Mouse (Mus musculus) liver, embryonic 12.5 days (tissue): ENCODE measurements around the gene Lrrn1. TPM values are rescaled to one million over a fixed set of nuclear protein-coding genes. Genes with fewer than 3 reads are reported as not detected.

Experiments
- ATAC-seq: fragments of 200-750 bp; cut with Nextera tagmentation; 2 replicates; pipeline ENCODE4 v1.8.0; 2017; ENCODE audit warnings: moderate number of reproducible peaks, mild to moderate bottlenecking, moderate library complexity
- H3K27ac ChIP-seq: fragments of 300-500 bp; sonication (generic); 2 replicates; pipeline ENCODE4 v1.5.1; 2016; ENCODE audit warnings: mild to moderate bottlenecking
- H3K27me3 ChIP-seq: fragments of 300-500 bp; sonication (generic); replicated peaks from 2 replicates; pipeline ENCODE4 v1.6.1; 2016; ENCODE audit warnings: mild to moderate bottlenecking, moderate library complexity
- H3K36me3 ChIP-seq: fragments of 300-500 bp; sonication (generic); 2 replicates; pipeline ENCODE4 v1.6.1; 2016; ENCODE audit warnings: mild to moderate bottlenecking, moderate library complexity
- H3K4me1 ChIP-seq: fragments of 300-500 bp; sonication (generic); 2 replicates; pipeline ENCODE4 v1.6.1; 2016
- H3K4me2 ChIP-seq: fragments of 300-500 bp; sonication (generic); 2 replicates; pipeline ENCODE4 v1.6.1; 2016; ENCODE audit warnings: mild to moderate bottlenecking, moderate library complexity
- H3K4me3 ChIP-seq: fragments of 300-500 bp; sonication (generic); 2 replicates; pipeline ENCODE4 v1.5.1; 2016; ENCODE audit warnings: mild to moderate bottlenecking, moderate library complexity
- H3K9ac ChIP-seq: fragments of 300-500 bp; sonication (generic); 2 replicates; pipeline ENCODE4 v1.6.1; 2016; ENCODE audit warnings: mild to moderate bottlenecking, moderate library complexity
- H3K9me3 ChIP-seq: fragments of 300-500 bp; sonication (generic); replicated peaks from 2 replicates; pipeline ENCODE4 v1.6.1; 2016; ENCODE audit warnings: mild to moderate bottlenecking, moderate library complexity
- WGBS: fragments of 180-500 bp; shearing (Covaris S2); methylation state at CpG from one replicate; pipeline ENCODE4 v1.1.7; 2016; ENCODE audit not compliant: insufficient replicate concordance; 5-methylcytosine and 5-hydroxymethylcytosine counted together
- polyA plus RNA-seq: library from polyadenylated mRNA; unstranded; fragments of >200 nt; fragmentation: Nextera tagmentation; extraction: Ambion mirVana; gene quantifications from 2 replicates; pipeline ENCODE4 v1.2.1, GENCODE M21; 2016

The Lrrn1 gene
- polyA plus RNA-seq, result 0.67 and 1.3 TPM in 2 replicates

GRCm38 (mm10) chr6:107528877-107529864 lies at the start of gene Lrrn1:
Gene Lrrn1, plus strand, starts transcription at chr6:107529768.
- Histone ChIP-seq H3K4me3 (peak within 1 kb of the TSS; percentile 43), H3K4me2 (peak within 1 kb of the TSS; percentile 69), H3K9ac (no peak within 1 kb of the TSS), H3K27me3 (peaks cover 38% of the 10 kb centered on the region), H3K27ac (no peak within 1 kb of the TSS), H3K9me3 (no peaks in the 10 kb centered on the region), H3K36me3 (no peaks in the 10 kb centered on the region), H3K4me1 (0 out of 2 replicates have a peak, but pooled peaks cover 6% of the 10 kb centered on the region)
- ATAC-seq, result peak; percentile 44; the same call in 1 of the 2 replicates
- WGBS, result 7% methylated on average over 33 of the region's 43 CpGs

- Histone ChIP-seq H3K27ac (no peak overlapping the region), H3K9ac (no peak overlapping the region)
These were observed 35.1 kb upstream of the Lrrn1 start for GRCm38 (mm10) chr6:107494491-107494890.

GRCm38 (mm10) chr6:107495830-107496229 lies 33.7 kb upstream of the Lrrn1 start:
- Histone ChIP-seq H3K4me3 (no peak overlapping the region), H3K4me1 (no peaks in the 10 kb centered on the region), H3K4me2 (no peak overlapping the region), H3K9me3 (no peaks in the 10 kb centered on the region), H3K27ac (no peak overlapping the region), H3K27me3 (no peaks in the 10 kb centered on the region), H3K36me3 (no peaks in the 10 kb centered on the region), H3K9ac (no peak overlapping the region)
- 69% methylated on average over 1 of the region's 1 CpGs for WGBS
- ATAC-seq, result no peak

More at GRCm38 (mm10) chr6:107494491-107494890, 35.1 kb upstream of the Lrrn1 start:
- Histone ChIP-seq H3K27me3 (no peaks in the 10 kb centered on the region), H3K4me2 (no peak overlapping the region), H3K4me1 (no peaks in the 10 kb centered on the region), H3K36me3 (no peaks in the 10 kb centered on the region), H3K9me3 (no peaks in the 10 kb centered on the region), H3K4me3 (no peak overlapping the region)
- ATAC-seq, result no peak
- WGBS, result 13% methylated on average over 1 of the region's 1 CpGs

- H3K4me1 ChIP-seq, result no peaks in the 10 kb centered on the region
- H3K4me3 ChIP-seq, result no peak overlapping the region
- H3K4me2 ChIP-seq, result no peak overlapping the region
- H3K9ac ChIP-seq, result no peak overlapping the region
- H3K9me3 ChIP-seq, result no peaks in the 10 kb centered on the region
- ATAC-seq, result no peak
- no peaks in the 10 kb centered on the region for H3K36me3 ChIP-seq
- no peak overlapping the region for H3K27ac ChIP-seq
- 59% methylated on average over 4 of the region's 4 CpGs for WGBS
- H3K27me3 ChIP-seq, result no peaks in the 10 kb centered on the region
These were observed 15.9 kb upstream of the Lrrn1 start for GRCm38 (mm10) chr6:107513716-107514115.

- H3K4me3 ChIP-seq, result no peak overlapping the region
- 68% methylated on average over 2 of the region's 2 CpGs for WGBS
- no peak for ATAC-seq
- H3K4me2 ChIP-seq, result no peak overlapping the region
- H3K9ac ChIP-seq, result no peak overlapping the region
- no peaks in the 10 kb centered on the region for H3K4me1 ChIP-seq
- H3K27me3 ChIP-seq, result peaks cover 3% of the 10 kb centered on the region
- H3K36me3 ChIP-seq, result no peaks in the 10 kb centered on the region
- H3K9me3 ChIP-seq, result no peaks in the 10 kb centered on the region
- H3K27ac ChIP-seq, result no peak overlapping the region
These were observed 5.6 kb upstream of the Lrrn1 start for GRCm38 (mm10) chr6:107523953-107524352.

GRCm38 (mm10) chr6:107529911-107530431 lies 403 bp downstream of the Lrrn1 start:
- Histone ChIP-seq H3K4me1 (0 out of 2 replicates have a peak, but pooled peaks cover 6% of the 10 kb centered on the region), H3K9me3 (no peaks in the 10 kb centered on the region), H3K36me3 (no peaks in the 10 kb centered on the region), H3K27ac (no peak overlapping the region), H3K9ac (no peak overlapping the region), H3K4me2 (peak overlapping the region; percentile 69), H3K4me3 (peak overlapping the region; percentile 43), H3K27me3 (peaks cover 38% of the 10 kb centered on the region)
- under 1% methylated on average over 31 of the region's 34 CpGs for WGBS
- peak; percentile 18; the same call in 1 of the 2 replicates for ATAC-seq

GRCm38 (mm10) chr6:107530621-107531285 lies 1.2 kb downstream of the Lrrn1 start:
- Histone ChIP-seq H3K36me3 (no peaks in the 10 kb centered on the region), H3K9ac (no peak overlapping the region), H3K9me3 (no peaks in the 10 kb centered on the region), H3K4me2 (peak overlapping the region; percentile 69), H3K4me3 (0 out of 2 replicates have a peak overlapping the region, but pooled peaks have one; percentile 43), H3K4me1 (0 out of 2 replicates have a peak, but pooled peaks cover 6% of the 10 kb centered on the region), H3K27me3 (peaks cover 38% of the 10 kb centered on the region), H3K27ac (no peak overlapping the region)
- WGBS, result 1% methylated on average over 15 of the region's 15 CpGs
- ATAC-seq, result no peak

GRCm38 (mm10) chr6:107531526-107532080 lies 2.0 kb downstream of the Lrrn1 start:
- peaks cover 38% of the 10 kb centered on the region for H3K27me3 ChIP-seq
- no peak overlapping the region for H3K4me3 ChIP-seq
- no peak overlapping the region for H3K27ac ChIP-seq
- no peak overlapping the region for H3K9ac ChIP-seq
- 0 out of 2 replicates have a peak, but pooled peaks cover 6% of the 10 kb centered on the region for H3K4me1 ChIP-seq
- ATAC-seq, result no peak
- 52% methylated on average over 8 of the region's 8 CpGs for WGBS
- no peak overlapping the region for H3K4me2 ChIP-seq
- no peaks in the 10 kb centered on the region for H3K9me3 ChIP-seq
- H3K36me3 ChIP-seq, result no peaks in the 10 kb centered on the region

GRCm38 (mm10) chr6:107534533-107534932 lies 5.0 kb downstream of the Lrrn1 start:
- Histone ChIP-seq H3K36me3 (no peaks in the 10 kb centered on the region), H3K4me2 (no peak overlapping the region), H3K27me3 (peaks cover 29% of the 10 kb centered on the region), H3K9ac (no peak overlapping the region), H3K9me3 (no peaks in the 10 kb centered on the region), H3K4me3 (no peak overlapping the region), H3K27ac (no peak overlapping the region), H3K4me1 (0 out of 2 replicates have a peak, but pooled peaks cover 6% of the 10 kb centered on the region)
- 29% methylated on average over 1 of the region's 1 CpGs for WGBS
- no peak for ATAC-seq

- Histone ChIP-seq H3K9me3 (no peaks in the 10 kb centered on the region), H3K36me3 (no peaks in the 10 kb centered on the region), H3K27ac (no peak overlapping the region), H3K4me3 (no peak overlapping the region), H3K27me3 (peaks cover 8% of the 10 kb centered on the region), H3K9ac (no peak overlapping the region), H3K4me2 (no peak overlapping the region), H3K4me1 (no peaks in the 10 kb centered on the region)
- WGBS, result 79% methylated on average over 4 of the region's 4 CpGs
- ATAC-seq, result no peak
These were observed 7.1 kb downstream of the Lrrn1 start for GRCm38 (mm10) chr6:107536631-107537030.

- Histone ChIP-seq H3K27me3 (no peaks in the 10 kb centered on the region), H3K36me3 (no peaks in the 10 kb centered on the region), H3K4me3 (no peak overlapping the region), H3K27ac (no peak overlapping the region), H3K4me1 (no peaks in the 10 kb centered on the region), H3K9me3 (no peaks in the 10 kb centered on the region), H3K4me2 (no peak overlapping the region), H3K9ac (no peak overlapping the region)
- no peak for ATAC-seq
- WGBS, result 73% methylated on average over 11 of the region's 11 CpGs
These were observed 11.7 kb downstream of the Lrrn1 start for GRCm38 (mm10) chr6:107541222-107541621.
